8 mouse cellular contexts compared by ENCODE assay signal in genomic region chrX:103621799-103622198, GRCm38 (mm10). TPM values are rescaled to one million over a fixed set of nuclear protein-coding genes. Genes with fewer than 3 reads are reported as not detected.
DNase-seq lines count a peak whose midpoint lies in the region; ATAC-seq lines count a peak whose summit lies in the region.

No protein-coding gene starts in this region.

- peak overlapping the region; percentile 91 for H3K27ac ChIP-seq in hindbrain, embryonic 13.5 days
- peak overlapping the region; percentile 89 for H3K27ac ChIP-seq in liver, embryonic 16.5 days (ENCODE audit: low read length)
- H3K27ac ChIP-seq in stomach, embryonic 14.5 days (ENCODE audit: low read length), result peak overlapping the region; percentile 92

- DNase-seq in adrenal gland, postnatal 10 days, result peak; percentile 23
- no peak for DNase-seq in adrenal gland, postnatal 25 days
- DNase-seq in ovary, postnatal 10 days (ENCODE audit: low spot score), result peak; percentile 7
- DNase-seq in ovary, adult 18-20 months (ENCODE audit: low spot score), result no peak
- DNase-seq in layer of hippocampus, adult 9-10 months (ENCODE audit: low spot score), result no peak

- H3K4me1 ChIP-seq in hindbrain, embryonic 13.5 days (replicated peaks), result peaks cover 7% of the 10 kb centered on the region; the same call in 1 of the 2 replicates
- peaks cover 10% of the 10 kb centered on the region for H3K4me1 ChIP-seq in liver, embryonic 16.5 days (ENCODE audit: control insufficient read depth, low read depth, low read length)
- no peaks in the 10 kb centered on the region for H3K4me1 ChIP-seq in stomach, embryonic 14.5 days (ENCODE audit: control insufficient read depth, insufficient read depth, low read length)

- peak overlapping the region; percentile 66 for H3K4me2 ChIP-seq in hindbrain, embryonic 13.5 days
- H3K4me2 ChIP-seq in liver, embryonic 16.5 days (ENCODE audit: low read depth, low read length), result peak overlapping the region; percentile 82
- H3K4me2 ChIP-seq in stomach, embryonic 14.5 days (replicated peaks; ENCODE audit: low read depth, low read length), result peak overlapping the region; percentile 64

- 4% methylated on average over 8 of the region's 8 CpGs for WGBS in hindbrain, embryonic 13.5 days
- 2% methylated on average over 8 of the region's 8 CpGs for WGBS in liver, embryonic 16.5 days (ENCODE audit: insufficient replicate concordance)
- 8% methylated on average over 8 of the region's 8 CpGs for WGBS in stomach, embryonic 14.5 days

- H3K36me3 ChIP-seq in hindbrain, embryonic 13.5 days, result no peaks in the 10 kb centered on the region
- H3K36me3 ChIP-seq in liver, embryonic 16.5 days (ENCODE audit: control insufficient read depth, insufficient read depth), result no peaks in the 10 kb centered on the region
- H3K36me3 ChIP-seq in stomach, embryonic 14.5 days (ENCODE audit: control insufficient read depth, insufficient read depth, low read length), result no peaks in the 10 kb centered on the region

- ATAC-seq in hindbrain, embryonic 13.5 days (ENCODE audit: low FRiP score), result peak; percentile 29; the same call in 1 of the 2 replicates
- ATAC-seq in liver, embryonic 16.5 days (ENCODE audit: low read depth), result peak; percentile 12
- peak; percentile 34; the same call in 1 of the 2 replicates for ATAC-seq in stomach, embryonic 14.5 days (ENCODE audit: insufficient number of reproducible peaks, insufficient read depth, low FRiP score, low read depth)

- H3K9ac ChIP-seq in hindbrain, embryonic 13.5 days, result peak overlapping the region; percentile 76
- peak overlapping the region; percentile 65 for H3K9ac ChIP-seq in liver, embryonic 16.5 days (ENCODE audit: low read depth, low read length)
- peak overlapping the region; percentile 54 for H3K9ac ChIP-seq in stomach, embryonic 14.5 days (replicated peaks; ENCODE audit: low read depth, low read length)

- 0 out of 2 replicates have a peak, but pooled peaks cover 2% of the 10 kb centered on the region for H3K27me3 ChIP-seq in hindbrain, embryonic 13.5 days
- H3K27me3 ChIP-seq in liver, embryonic 16.5 days (ENCODE audit: control insufficient read depth, insufficient read depth, low read depth, low read length), result peaks cover 6% of the 10 kb centered on the region
- no peaks in the 10 kb centered on the region for H3K27me3 ChIP-seq in stomach, embryonic 14.5 days (ENCODE audit: control insufficient read depth, insufficient read depth, low read length)

- no peaks in the 10 kb centered on the region for H3K9me3 ChIP-seq in hindbrain, embryonic 13.5 days
- no peaks in the 10 kb centered on the region for H3K9me3 ChIP-seq in liver, embryonic 16.5 days (replicated peaks; ENCODE audit: control insufficient read depth, low read length)
- no peaks in the 10 kb centered on the region for H3K9me3 ChIP-seq in stomach, embryonic 14.5 days (ENCODE audit: control insufficient read depth, low read depth, low read length)

- H3K4me3 ChIP-seq in hindbrain, embryonic 13.5 days, result peak overlapping the region; percentile 45
- H3K4me3 ChIP-seq in liver, embryonic 16.5 days (ENCODE audit: low read depth, low read length), result peak overlapping the region; percentile 61
- peak overlapping the region; percentile 30 for H3K4me3 ChIP-seq in stomach, embryonic 14.5 days (ENCODE audit: low read depth, low read length)

RNA-seq across cellular contexts. Expression of gene Zcchc13, which starts 8.6 kb away (rescaled TPM):
- total RNA-seq in adrenal gland, postnatal 10 days (2021), result not detected
- total RNA-seq in adrenal gland, postnatal 25 days (2021), result not detected in 2 replicates
- polyA plus RNA-seq in hindbrain, embryonic 13.5 days (2015; fragmentation: Nextera tagmentation; extraction: Ambion mirVana), result not detected in 2 replicates
- polyA plus RNA-seq in liver, embryonic 16.5 days (2015; fragmentation: Nextera tagmentation; extraction: Ambion mirVana), result not detected in 2 replicates
- not detected in 2 replicates for polyA plus RNA-seq in stomach, embryonic 14.5 days (2014; fragmentation: Nextera tagmentation; extraction: Ambion mirVana)

Comparison
In these comparisons a context has a peak if more than half of its experiments do, and no peak if none do; other contexts are left out.
1. DNase-seq: peak in adrenal gland, postnatal 10 days (single experiment) and ovary, postnatal 10 days (single experiment); none in adrenal gland, postnatal 25 days (single experiment), ovary, adult 18-20 months (single experiment) and layer of hippocampus, adult 9-10 months (single experiment).
2. Peak in every context shown above with its lines, with median percentiles within 50 percentile points of each other: ATAC-seq, H3K27ac ChIP-seq, H3K4me2 ChIP-seq, H3K4me3 ChIP-seq and H3K9ac ChIP-seq.